Mouse (Mus musculus) heart, embryonic 12.5 days (tissue): ENCODE results near the gene Mt4. TPM values are rescaled to one million over a fixed set of nuclear protein-coding genes. Genes with fewer than 3 reads are reported as not detected.

Experiments used
- ATAC-seq: fragments of 200-750 bp; cut with Nextera tagmentation; 2 replicates; pipeline ENCODE4 v1.8.0; 2017; ENCODE audit warnings: moderate TSS enrichment, moderate library complexity; ENCODE audit not compliant: insufficient number of reproducible peaks, low FRiP score
- H3K27ac ChIP-seq: fragments of 300-500 bp; sonication (generic); 2 replicates; pipeline ENCODE4 v1.5.1; 2016; ENCODE audit warnings: mild to moderate bottlenecking, moderate library complexity; ENCODE audit not compliant: poor library complexity, severe bottlenecking
- H3K27me3 ChIP-seq: fragments of 300-500 bp; sonication (generic); replicated peaks from 2 replicates; pipeline ENCODE4 v1.6.1; 2016; ENCODE audit warnings: mild to moderate bottlenecking, moderate library complexity
- H3K36me3 ChIP-seq: fragments of 300-500 bp; sonication (generic); 2 replicates; pipeline ENCODE4 v1.6.1; 2016; ENCODE audit warnings: mild to moderate bottlenecking, moderate library complexity
- H3K4me1 ChIP-seq: fragments of 300-500 bp; sonication (generic); replicated peaks from 2 replicates; pipeline ENCODE4 v1.6.1; 2016; ENCODE audit warnings: mild to moderate bottlenecking
- H3K4me2 ChIP-seq: fragments of 300-500 bp; sonication (generic); 2 replicates; pipeline ENCODE4 v1.6.1; 2016; ENCODE audit warnings: mild to moderate bottlenecking, moderate library complexity
- H3K4me3 ChIP-seq: fragments of 300-500 bp; sonication (generic); 2 replicates; pipeline ENCODE4 v1.5.1; 2016; ENCODE audit warnings: mild to moderate bottlenecking
- H3K9ac ChIP-seq: fragments of 300-500 bp; sonication (generic); 2 replicates; pipeline ENCODE4 v1.6.1; 2016; ENCODE audit warnings: mild to moderate bottlenecking, moderate library complexity
- H3K9me3 ChIP-seq: fragments of 300-500 bp; sonication (generic); replicated peaks from 2 replicates; pipeline ENCODE4 v1.6.1; 2016; ENCODE audit warnings: mild to moderate bottlenecking, moderate library complexity
- WGBS: fragments of 180-500 bp; shearing (Covaris S2); methylation state at CpG from one replicate; pipeline ENCODE4 v1.1.7; 2016; 5-methylcytosine and 5-hydroxymethylcytosine counted together
- polyA plus RNA-seq: library from polyadenylated mRNA; unstranded; fragments of >200 nt; fragmentation: Nextera tagmentation; extraction: Ambion mirVana; gene quantifications from 2 replicates; pipeline ENCODE4 v1.2.1, GENCODE M21; 2016

Gene Mt4
- polyA plus RNA-seq, 1 experiment from 2014 or later = not detected

DNA sequence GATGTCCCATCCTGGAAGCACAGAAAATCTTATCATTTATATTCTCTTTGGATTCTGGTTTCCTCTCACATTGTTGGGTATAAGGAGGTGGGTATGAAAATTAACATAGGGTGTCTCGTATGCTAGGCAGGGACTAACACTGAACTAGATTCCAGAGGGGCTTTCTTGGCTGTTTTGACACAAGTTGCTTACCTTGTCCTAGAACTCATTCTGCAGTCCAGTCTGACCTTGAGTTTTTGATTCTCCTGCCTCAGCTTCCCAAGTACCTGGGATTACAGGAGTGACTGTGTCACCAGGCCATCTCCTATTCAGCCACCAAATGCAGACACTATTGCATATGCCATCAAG is 43.5 kb downstream of the Mt4 start:
- H3K27me3 ChIP-seq = peaks cover 79% of the 10 kb centered on the region
- 84% methylated on average over 1 of the region's 1 CpGs for WGBS
- H3K27ac ChIP-seq = no peak overlapping the region
- H3K4me1 ChIP-seq = peaks cover 31% of the 10 kb centered on the region
- no peaks in the 10 kb centered on the region for H3K9me3 ChIP-seq
- H3K4me3 ChIP-seq = peak overlapping the region; percentile 53
- H3K4me2 ChIP-seq = peak overlapping the region; percentile 85
- no peak for ATAC-seq
- H3K9ac ChIP-seq = no peak overlapping the region
- no peaks in the 10 kb centered on the region for H3K36me3 ChIP-seq

DNA sequence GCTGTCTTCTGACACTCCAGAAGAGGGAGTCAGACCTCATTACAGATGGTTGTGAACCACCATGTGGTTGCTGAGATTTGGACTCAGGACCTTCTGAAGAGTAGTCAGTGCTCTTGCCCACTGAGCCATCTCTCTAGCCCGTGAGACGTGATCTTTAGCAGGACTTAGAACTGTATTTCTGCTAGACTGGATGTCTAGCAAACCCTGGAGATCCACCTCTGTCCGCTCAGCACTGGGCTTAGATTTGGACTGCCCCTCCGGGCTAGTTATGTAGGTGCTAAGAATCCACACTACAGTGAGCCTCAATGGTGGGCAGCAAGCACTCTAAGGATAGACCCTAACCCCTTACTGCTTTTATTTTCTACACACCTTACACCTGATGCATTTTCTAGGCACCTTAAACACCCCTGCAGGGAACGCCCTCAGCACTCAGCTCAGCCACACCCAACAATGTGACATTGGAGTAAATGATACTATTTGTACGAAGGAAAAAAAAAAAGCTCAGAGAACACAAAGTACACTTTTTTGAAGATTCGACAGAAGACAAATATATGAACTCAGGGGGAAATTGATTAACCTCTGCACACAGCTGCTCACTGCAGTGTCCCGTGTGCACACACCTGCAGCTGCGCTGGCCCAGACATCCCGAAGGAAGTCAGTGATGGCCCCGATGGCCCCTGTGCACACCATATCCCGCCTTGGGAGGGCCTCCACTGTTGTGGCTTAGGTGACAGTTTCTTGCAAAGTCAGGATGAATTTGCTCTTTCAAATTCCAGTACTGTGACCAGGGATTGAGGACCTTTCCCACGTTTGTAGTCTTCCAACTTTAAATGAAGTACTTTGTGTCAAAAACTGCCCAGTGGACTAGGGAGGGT is 45.3 kb downstream of the Mt4 start:
- Histone ChIP-seq H3K9me3 (no peaks in the 10 kb centered on the region), H3K4me1 (peaks cover 43% of the 10 kb centered on the region), H3K4me3 (peak overlapping the region; percentile 23), H3K4me2 (peak overlapping the region; percentile 63), H3K27ac (no peak overlapping the region; the same call in 1 of the 2 replicates), H3K36me3 (no peaks in the 10 kb centered on the region), H3K9ac (0 out of 2 replicates have a peak overlapping the region, but pooled peaks have one; percentile 1), H3K27me3 (peaks cover 77% of the 10 kb centered on the region)
- 66% methylated on average over 13 of the region's 13 CpGs for WGBS
- peak; percentile 23; the same call in 1 of the 2 replicates for ATAC-seq

DNA sequence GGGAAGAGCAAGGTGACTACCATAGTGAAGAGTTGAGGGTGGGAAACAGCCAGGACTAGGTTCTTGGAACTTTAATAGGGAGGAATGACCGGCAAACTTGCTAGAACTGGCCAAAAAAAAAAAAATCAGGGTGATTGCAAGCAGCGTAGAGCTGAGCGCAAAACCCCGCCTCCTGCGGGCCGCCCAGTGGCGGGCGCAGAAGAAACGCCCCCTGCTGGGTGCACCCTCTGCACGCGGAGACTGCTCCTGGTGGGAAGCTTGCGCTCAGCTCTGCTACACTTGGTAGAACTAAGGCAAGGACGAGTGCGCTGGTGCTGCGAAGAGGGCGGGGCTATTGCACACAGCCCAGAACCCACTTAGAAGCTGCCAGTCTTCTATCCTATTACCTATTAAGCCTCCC is 46.1 kb downstream of the Mt4 start:
- ATAC-seq = peak; percentile 80
- peak overlapping the region; percentile 63 for H3K4me2 ChIP-seq
- H3K9ac ChIP-seq = 0 out of 2 replicates have a peak overlapping the region, but pooled peaks have one; percentile 30
- H3K27me3 ChIP-seq = peaks cover 80% of the 10 kb centered on the region
- no peaks in the 10 kb centered on the region for H3K9me3 ChIP-seq
- H3K4me3 ChIP-seq = peak overlapping the region; percentile 23
- H3K36me3 ChIP-seq = no peaks in the 10 kb centered on the region
- H3K4me1 ChIP-seq = peaks cover 46% of the 10 kb centered on the region
- no peak overlapping the region for H3K27ac ChIP-seq
- 0% methylated on average over 16 of the region's 16 CpGs for WGBS

DNA sequence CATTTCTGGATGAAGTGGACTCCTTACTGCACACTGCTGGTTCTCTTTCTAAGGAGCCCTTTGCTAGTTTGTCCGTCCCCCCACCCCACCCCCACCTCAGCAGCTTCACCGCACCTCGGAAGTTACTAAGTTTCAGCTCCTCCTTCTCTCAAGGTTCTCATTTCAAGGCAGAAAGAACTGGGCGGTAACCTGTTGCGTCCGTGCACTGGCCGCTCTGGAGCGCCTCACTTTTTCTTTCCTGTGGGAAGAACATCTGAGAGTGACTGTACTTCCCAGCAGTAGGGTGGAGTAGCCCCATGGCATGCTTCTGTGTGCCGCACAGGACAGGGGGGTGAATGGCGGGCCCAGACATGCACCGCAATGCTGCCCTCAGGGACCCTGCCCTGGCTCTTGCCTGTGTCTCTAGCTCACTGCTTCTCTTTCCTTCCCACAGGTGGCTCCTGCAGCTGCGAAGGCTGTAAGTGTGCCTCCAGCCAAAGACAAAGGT is 47.4 kb downstream of the Mt4 start:
- Histone ChIP-seq H3K4me3 (no peak overlapping the region), H3K4me2 (peak overlapping the region; percentile 63; the same call in 1 of the 2 replicates), H3K27ac (no peak overlapping the region), H3K27me3 (peaks cover 74% of the 10 kb centered on the region), H3K36me3 (no peaks in the 10 kb centered on the region), H3K4me1 (peaks cover 50% of the 10 kb centered on the region), H3K9ac (peak overlapping the region; percentile 34), H3K9me3 (no peaks in the 10 kb centered on the region)
- ATAC-seq = no peak
- 25% methylated on average over 12 of the region's 12 CpGs for WGBS

DNA sequence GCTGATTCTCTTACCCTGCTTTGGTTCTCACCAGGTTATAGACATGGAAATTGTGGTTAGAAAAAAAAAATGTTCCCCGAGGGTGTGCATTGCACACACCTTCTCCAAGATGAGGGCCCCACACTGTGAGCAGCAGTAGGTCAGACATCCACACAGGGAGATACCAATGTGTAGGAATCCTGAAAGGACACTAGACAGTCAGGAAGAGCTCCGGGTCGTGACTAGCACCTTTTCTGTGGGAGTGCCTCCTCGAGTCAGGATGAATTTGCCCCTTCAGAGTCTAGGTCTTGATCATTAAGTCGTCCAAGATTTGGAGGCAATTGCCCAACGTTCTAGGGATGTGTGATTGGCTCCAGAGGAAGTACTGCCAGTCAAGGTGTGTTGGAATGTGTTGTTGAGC is 48.8 kb downstream of the Mt4 start:
- Histone ChIP-seq H3K9ac (no peak overlapping the region), H3K9me3 (no peaks in the 10 kb centered on the region), H3K4me1 (peaks cover 47% of the 10 kb centered on the region), H3K27ac (no peak overlapping the region), H3K4me3 (no peak overlapping the region), H3K36me3 (no peaks in the 10 kb centered on the region), H3K4me2 (no peak overlapping the region), H3K27me3 (peaks cover 63% of the 10 kb centered on the region)
- no peak for ATAC-seq
- whole genome bisulfite sequencing = 62% methylated on average over 6 of the region's 6 CpGs

DNA sequence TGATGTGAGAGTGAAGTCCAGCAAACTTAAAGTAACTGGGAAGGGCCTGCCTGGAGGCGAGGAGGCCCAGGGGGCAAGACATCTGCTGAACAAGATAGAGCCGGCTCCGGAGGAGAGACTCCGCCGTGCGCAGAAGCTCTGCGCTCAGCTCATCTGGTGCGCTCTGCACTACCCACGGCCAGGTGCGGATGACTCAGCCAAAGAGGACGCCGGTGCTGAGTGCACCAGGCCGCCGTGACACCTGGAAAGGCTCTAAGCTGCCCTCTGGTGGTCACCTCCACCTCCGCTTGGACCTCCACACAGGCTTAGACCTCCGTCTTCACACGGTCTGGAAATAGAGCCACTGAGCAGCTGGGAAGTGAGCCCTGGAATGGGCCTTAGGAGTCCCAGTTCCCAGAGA is 49.5 kb downstream of the Mt4 start:
- ATAC-seq = peak; percentile 66
- H3K4me3 ChIP-seq = peak overlapping the region; percentile 12
- peaks cover 59% of the 10 kb centered on the region for H3K27me3 ChIP-seq
- WGBS = 2% methylated on average over 16 of the region's 17 CpGs
- no peaks in the 10 kb centered on the region for H3K36me3 ChIP-seq
- no peaks in the 10 kb centered on the region for H3K9me3 ChIP-seq
- H3K4me2 ChIP-seq = peak overlapping the region; percentile 60
- H3K4me1 ChIP-seq = peaks cover 52% of the 10 kb centered on the region
- 0 out of 2 replicates have a peak overlapping the region, but pooled peaks have one; percentile 38 for H3K9ac ChIP-seq
- H3K27ac ChIP-seq = no peak overlapping the region

DNA sequence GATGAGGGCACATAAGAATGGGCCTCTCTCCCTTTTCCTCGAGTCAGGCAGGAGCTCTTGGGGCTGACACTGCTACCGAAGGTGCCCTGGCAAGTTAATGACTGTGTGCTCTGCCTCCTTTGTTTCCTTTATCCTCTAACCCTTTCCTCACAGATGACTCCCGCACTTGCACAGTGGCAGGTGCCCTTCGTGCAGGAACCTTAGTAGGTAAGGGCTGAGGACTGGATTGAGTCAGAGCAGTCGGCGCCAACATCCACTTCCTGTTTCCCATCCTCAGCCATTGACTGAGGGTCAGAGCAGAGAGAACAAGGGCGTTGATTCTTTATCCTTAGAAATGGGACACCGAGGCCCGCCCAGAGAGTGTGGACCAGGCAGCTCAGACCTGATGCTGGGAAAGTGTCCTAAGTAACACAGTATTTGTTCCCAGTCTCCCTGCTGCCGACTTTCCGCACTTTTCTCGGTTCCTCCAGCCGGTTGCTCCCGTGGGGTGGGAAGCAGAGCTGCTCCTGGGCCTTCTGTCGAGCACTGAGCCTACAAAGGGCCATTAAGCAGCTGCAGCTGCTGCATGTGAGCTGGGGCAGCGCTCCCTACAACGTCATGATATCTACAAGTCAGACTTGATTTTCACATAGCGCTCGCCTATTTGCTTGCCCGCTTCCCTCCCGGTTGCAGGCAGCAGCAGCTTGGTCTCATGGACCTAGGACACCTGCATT is 50.4 kb downstream of the Mt4 start:
- 39% methylated on average over 21 of the region's 21 CpGs for WGBS
- Histone ChIP-seq H3K27ac (no peak overlapping the region), H3K9me3 (no peaks in the 10 kb centered on the region), H3K36me3 (no peaks in the 10 kb centered on the region), H3K4me1 (peaks cover 52% of the 10 kb centered on the region), H3K9ac (no peak overlapping the region), H3K4me3 (no peak overlapping the region), H3K27me3 (peaks cover 51% of the 10 kb centered on the region), H3K4me2 (peak overlapping the region; percentile 60)
- no peak for ATAC-seq

Other genes with a start within 250 kb of the Mt4 start
- 67.2 and 71.1 TPM in 2 replicates for gene Amfr, start 124.4 kb upstream of the Mt4 start, polyA plus RNA-seq
- gene Nudt21, start 100.2 kb upstream of the Mt4 start, polyA plus RNA-seq = 83.1 and 88.5 TPM in 2 replicates
- 13.8 and 14.4 TPM in 2 replicates for gene Ogfod1, start 100.0 kb upstream of the Mt4 start, polyA plus RNA-seq
- 6.8 and 9.9 TPM in 2 replicates for gene Bbs2, start 38.3 kb upstream of the Mt4 start, polyA plus RNA-seq
- 24.7 and 25.0 TPM in 2 replicates for gene Mt3, start 15.4 kb downstream of the Mt4 start, polyA plus RNA-seq
- 23.6 and 39.2 TPM in 2 replicates for gene Mt2, start 35.5 kb downstream of the Mt4 start, polyA plus RNA-seq
- 129 and 209 TPM in 2 replicates for gene Mt1, start 41.9 kb downstream of the Mt4 start, polyA plus RNA-seq
- 71.6 and 73.6 TPM in 2 replicates for gene Nup93, start 77.4 kb downstream of the Mt4 start, polyA plus RNA-seq
- 0.10 TPM in 1 of 2 replicates, not detected in the other for gene Slc12a3, start 192.0 kb downstream of the Mt4 start, polyA plus RNA-seq
- gene Herpud1, start 249.2 kb downstream of the Mt4 start, polyA plus RNA-seq = 73.1 and 74.9 TPM in 2 replicates